Mouse (Mus musculus) left cerebral cortex, adult 9 months (tissue): ENCODE measurements around the gene Lrrc49.
A peak's percentile ranks its signal among the peaks of the same experiment; 100 is the strongest.

ENCODE experiments used
- DNase-seq, 2 experiments: peaks; one replicate each; pipeline ENCODE4 v3.0.0; 2022; ENCODE audit warnings: low spot score in 2 of 2

Gene Lrrc49

DNA sequence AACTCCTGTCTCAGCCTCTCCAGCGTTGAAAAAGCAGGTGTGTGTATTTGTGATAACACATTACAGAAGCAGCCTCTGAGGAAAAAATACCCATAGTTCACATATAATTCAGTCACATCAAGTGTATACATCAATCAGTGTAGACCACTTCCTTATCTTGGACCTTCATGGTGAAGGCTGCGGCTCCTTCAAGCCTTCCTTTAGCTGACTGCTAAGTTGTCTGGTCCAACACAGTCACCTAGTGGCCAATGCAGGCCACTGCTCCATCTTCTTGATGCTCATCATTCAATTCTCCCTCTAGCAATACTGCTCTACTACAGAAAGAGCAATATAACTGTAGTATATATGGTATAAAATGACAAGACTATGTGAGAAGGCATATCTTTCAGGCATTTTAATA, 88.5 kb downstream of the Lrrc49 start:
- peak in 1 of 2 experiments; percentile 37 for DNase-seq

- no peak for DNase-seq
These were observed 92.6 kb downstream of the Lrrc49 start for GRCm38 (mm10) chr9:60595406-60595805.

DNA sequence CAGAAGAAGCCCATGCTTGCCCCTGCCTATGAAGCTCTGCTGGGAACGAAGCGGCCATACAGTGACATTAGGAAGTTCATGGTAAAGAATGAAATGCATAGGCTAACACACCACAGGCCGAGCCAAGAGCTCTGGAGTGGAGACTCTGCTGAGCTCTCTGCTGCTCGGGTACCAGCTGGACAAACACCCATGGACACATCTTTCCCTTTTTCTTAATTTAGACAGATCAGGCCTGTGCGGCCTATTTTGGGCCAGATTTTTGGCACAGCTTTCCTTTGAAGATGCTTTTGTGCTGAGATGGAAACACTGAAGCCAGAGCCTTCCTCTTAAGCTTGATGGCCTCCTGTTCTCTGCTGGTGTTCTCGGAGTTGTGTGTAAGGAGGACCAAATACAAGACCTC, 95.0 kb downstream of the Lrrc49 start:
- DNase-seq = peak in 1 of 2 experiments; percentile 38

GRCm38 (mm10) chr9:60592363-60592762, 95.6 kb downstream of the Lrrc49 start:
- no peak for DNase-seq

GRCm38 (mm10) chr9:60590871-60591624, 96.9 kb downstream of the Lrrc49 start:
- no peak for DNase-seq

- no peak for DNase-seq
These were observed 99.0 kb downstream of the Lrrc49 start for GRCm38 (mm10) chr9:60588914-60589313.

DNA sequence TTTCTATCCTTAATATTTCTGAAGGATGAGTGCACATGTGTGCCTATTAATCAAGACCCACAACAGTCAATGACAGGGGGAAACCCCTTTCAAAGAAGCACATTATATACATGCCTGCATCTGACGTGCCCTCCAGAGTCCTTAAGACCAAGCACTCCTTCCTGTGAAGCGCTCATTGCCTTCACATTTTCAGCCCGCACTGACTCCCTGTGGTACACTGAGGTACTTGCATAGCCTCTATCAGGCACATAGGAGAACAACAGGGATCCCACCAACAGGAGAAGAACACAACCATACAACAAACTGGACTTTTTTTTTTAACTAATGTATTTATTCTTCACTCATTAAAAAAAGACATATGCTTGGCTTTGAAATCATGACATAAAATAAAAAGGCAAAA, 101.0 kb downstream of the Lrrc49 start:
- no peak for DNase-seq

- no peak for DNase-seq
These were observed 102.8 kb downstream of the Lrrc49 start for GRCm38 (mm10) chr9:60585206-60585605.

- DNase-seq = no peak
These were observed 105.4 kb downstream of the Lrrc49 start for GRCm38 (mm10) chr9:60582553-60582952.

DNA sequence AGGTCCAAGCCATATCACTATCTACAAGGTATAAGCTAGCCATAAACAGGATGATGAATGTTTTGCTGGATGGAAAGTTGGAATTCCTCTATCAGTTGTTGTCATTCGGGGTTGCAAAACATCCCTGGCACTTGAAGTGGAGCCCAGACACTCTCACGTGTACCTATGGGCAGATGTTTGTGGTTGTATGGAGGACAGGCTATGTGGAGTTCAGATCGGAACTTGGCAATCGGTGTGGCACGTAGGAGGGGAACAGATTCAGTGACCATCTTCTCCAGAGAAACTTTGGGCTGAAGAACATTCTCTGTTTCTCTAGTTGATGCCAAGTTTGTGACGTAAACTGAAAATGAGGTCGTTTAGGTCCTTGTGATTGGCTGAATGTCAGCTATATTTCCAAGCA, 114.9 kb downstream of the Lrrc49 start:
- DNase-seq = no peak

DNA sequence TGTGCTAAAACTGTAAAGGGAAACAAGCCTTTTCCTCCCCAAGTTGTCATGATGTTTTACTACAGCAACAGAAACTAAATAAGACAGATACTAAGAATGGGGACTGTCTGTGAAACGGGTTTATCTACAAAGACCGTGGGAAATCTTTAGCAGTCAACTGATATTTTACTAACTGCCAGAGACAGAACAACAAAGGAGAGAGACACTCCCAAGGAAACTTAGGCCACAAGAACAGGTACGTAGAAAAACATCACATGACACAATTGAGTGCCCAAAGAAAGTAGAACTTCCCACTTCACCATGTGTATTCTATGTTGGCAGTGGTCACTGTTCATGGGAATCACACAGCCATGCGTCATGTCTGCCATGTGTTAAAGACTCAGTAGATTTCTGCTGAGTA, 116.2 kb downstream of the Lrrc49 start:
- DNase-seq = no peak

- DNase-seq = no peak
These were observed 116.9 kb downstream of the Lrrc49 start for GRCm38 (mm10) chr9:60571041-60571440.

GRCm38 (mm10) chr9:60569366-60569765, 118.6 kb downstream of the Lrrc49 start:
- no peak for DNase-seq

GRCm38 (mm10) chr9:60563809-60564208, 124.1 kb downstream of the Lrrc49 start:
- DNase-seq = no peak

DNA sequence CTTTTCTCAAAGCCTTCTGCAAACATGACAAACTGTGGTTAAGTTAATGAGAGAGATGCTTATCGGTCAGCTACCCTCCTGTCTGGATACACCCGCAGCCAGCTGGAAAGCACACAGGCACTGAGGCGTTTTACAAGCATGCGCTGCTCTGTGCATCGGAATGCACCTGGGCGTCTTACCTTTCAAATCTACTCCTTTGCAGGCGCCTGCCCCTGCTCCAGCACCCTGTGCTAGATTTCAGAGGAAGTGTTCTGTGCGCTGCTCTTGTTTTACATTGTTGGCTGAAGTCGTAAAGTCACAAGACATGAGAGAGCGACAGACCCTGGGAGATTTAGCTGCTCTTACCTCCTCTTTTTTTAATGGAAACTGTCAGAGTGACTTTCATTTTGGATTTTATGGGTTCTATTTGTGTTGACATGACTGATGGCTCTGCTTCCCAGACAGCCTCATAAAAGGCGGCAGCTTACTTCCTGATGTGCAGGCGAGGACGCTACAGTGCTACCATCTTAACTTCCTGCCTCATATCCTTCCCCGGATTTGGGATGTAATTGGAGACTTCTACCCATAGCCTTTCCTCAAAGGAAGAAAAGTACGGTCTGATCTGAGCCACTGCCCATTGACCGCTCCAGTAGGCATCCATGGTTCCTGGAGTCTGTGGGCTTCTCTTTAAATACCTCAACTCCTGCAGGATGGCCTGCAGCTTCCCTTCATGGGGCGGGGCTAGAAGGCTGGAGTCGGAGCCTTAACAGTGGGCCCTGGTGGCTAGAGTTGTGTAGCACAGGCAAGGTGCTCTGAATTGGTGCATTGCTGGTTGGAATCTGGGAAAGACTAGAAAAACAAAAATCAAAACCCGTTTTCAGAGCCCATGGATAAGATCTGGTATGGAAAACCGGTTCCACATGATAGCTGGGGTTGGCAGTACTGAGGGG, 125.3 kb downstream of the Lrrc49 start:
- no peak for DNase-seq

DNA sequence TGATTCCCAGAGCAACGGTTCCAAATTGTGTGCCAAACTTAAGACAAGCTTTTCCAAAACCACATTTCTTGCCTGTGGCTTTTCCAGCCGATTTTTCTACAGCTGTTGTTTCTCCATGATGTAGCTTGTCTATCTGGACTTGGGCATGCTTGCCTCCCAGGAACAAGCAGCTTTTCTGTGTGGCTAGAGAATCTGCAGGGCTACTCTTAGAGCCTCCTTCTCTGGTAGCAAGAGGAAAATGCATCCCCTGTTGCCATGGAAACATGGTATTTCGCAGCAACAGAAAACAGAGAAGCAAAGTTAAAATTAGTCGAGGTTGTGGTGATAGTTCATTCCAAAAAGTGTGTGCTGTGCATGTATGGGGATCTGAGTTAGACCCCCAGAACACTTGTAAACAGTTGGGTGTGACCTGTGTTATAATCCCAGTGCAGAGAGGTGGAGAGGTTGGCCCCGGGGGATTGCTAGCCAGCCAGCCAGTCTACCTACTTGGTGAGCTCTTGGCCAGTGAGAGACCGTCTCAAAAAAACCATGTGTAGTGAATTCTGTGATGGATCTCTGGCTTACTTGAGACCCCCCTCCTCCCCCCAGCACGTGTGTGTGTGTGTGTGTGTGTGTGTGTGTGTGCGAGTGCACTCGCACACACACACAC, 126.2 kb downstream of the Lrrc49 start:
- DNase-seq = peak in 1 of 2 experiments; percentile 51

DNA sequence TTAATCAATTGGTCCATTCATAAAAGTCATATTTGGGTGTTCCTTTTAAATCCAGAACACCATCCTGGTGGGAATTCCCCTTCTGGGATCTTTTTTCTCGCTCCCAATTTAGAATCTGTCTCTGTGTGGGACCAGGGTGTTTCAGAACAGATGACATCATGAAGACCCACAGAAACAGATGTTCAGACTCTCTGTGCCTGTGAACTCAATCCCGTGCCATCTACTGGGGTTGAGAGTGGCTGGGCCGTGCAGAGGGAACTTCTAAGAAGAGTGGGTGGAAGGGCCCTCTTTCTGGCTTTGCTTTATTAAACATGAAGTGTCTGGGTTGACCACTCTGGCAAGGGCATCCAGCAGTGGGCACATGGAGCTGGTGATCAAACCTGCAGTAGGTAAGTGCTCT, 129.5 kb downstream of the Lrrc49 start:
- DNase-seq = no peak

DNA sequence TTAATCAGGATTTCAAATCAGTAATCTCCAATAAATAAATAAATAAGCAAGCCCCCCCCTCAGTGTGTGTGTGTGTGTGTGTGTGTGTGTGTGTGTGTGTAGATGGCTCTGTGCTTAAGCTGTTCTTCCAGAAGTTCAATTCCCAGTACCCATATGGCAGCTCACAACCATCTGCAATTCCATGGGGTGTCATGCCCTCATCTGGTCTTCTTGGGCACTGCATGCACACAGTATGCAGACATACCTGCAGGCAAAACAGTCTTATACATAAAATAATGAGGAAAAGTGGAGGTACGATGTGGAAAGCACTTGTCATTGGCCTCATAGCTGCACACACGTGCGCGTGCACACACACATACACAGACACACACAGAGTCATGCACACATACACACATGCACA, 136.7 kb downstream of the Lrrc49 start:
- no peak for DNase-seq

- peak in 1 of 2 experiments; percentile 29 for DNase-seq
These were observed 139.8 kb downstream of the Lrrc49 start for GRCm38 (mm10) chr9:60548182-60548581.

DNA sequence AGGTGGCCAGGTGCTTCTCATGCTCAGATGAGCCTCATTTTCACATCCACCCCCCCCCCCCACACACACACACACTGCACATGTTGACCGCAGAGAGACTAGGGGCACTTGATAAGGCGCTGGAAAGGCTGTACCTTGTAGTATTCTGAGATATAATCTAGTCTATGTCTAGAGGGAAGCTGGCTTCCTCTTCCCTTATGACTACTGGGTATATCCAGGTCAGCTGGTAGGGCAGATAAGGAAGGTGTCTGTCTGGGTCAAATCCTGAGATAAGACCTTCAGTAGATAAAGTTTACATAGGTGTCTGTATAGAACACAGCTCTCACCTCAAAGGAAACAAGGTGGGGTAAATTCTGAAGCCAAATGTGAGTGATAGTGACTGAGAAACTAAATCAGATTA, 141.8 kb downstream of the Lrrc49 start:
- DNase-seq = no peak

GRCm38 (mm10) chr9:60545361-60546096, 142.4 kb downstream of the Lrrc49 start:
- DNase-seq = no peak
